Mouse (Mus musculus) layer of hippocampus, adult 11-12 months (tissue): ENCODE results near the gene Pcsk6.
A peak's percentile ranks its signal among the peaks of the same experiment; 100 is the strongest.

Source experiments
- DNase-seq: peaks from one replicate; pipeline ENCODE4 v3.0.0; 2022; ENCODE audit warnings: low spot score

Pcsk6 gene

GRCm38 (mm10) chr7:66001797-66002196, 140.3 kb downstream of the Pcsk6 start:
- DNase-seq = no peak

DNA sequence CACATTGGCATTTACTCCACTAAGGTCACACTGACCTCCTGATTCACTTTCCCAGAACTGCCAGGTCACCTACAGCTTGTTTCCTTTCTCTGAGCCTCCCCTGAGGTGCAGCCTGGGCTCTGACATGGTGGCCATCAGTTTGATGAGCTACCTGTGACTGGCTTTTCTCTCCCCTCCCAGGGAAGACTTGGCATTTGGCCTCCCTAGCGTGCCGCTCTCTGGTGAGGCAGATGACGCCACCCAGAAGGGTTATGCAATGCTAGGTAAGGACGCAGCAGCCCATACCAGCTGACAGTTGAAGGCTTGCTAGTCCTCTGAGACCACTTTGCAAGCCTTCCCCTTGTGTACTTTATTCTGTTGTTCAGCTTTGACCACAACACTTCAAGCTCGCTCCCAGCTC, 141.9 kb downstream of the Pcsk6 start:
- DNase-seq = no peak

DNA sequence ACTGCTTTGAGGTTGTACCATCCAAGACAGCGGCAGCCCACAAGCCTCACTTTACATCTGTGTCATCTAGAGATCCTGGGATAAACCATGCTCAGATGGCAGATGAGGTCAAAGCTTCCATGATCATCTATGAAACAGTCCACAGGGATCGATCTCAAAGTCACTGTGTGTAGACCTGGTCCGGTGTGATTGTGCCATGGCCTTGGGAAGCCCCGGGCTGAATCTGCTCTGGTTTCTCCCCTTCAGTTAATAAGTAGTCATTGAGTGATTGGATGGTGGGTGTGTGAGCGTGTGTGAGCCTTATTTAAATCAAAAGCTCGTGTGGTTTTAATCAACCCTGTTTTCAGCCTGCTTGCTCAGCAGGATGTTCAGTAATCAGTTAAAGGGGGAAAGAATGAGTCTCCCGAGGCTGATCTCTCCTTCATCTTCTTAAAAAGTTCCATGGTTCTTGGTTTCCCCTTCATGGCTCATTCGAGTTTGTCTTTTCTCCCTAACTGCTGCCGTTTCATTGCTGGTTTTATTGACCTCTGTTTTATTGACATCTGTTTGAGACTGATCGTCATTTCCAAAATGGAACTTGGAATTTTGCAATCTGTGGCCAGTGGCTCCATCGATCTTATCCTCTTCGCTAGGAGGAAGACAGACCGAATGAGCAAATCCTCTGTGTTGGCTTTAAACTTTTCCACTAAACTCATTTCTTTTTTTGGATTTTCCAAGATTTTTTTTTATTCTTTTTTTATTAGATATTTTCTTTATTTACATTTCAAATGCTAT, 142.5 kb downstream of the Pcsk6 start:
- DNase-seq = no peak

GRCm38 (mm10) chr7:66005066-66005465, 143.5 kb downstream of the Pcsk6 start:
- no peak for DNase-seq

DNA sequence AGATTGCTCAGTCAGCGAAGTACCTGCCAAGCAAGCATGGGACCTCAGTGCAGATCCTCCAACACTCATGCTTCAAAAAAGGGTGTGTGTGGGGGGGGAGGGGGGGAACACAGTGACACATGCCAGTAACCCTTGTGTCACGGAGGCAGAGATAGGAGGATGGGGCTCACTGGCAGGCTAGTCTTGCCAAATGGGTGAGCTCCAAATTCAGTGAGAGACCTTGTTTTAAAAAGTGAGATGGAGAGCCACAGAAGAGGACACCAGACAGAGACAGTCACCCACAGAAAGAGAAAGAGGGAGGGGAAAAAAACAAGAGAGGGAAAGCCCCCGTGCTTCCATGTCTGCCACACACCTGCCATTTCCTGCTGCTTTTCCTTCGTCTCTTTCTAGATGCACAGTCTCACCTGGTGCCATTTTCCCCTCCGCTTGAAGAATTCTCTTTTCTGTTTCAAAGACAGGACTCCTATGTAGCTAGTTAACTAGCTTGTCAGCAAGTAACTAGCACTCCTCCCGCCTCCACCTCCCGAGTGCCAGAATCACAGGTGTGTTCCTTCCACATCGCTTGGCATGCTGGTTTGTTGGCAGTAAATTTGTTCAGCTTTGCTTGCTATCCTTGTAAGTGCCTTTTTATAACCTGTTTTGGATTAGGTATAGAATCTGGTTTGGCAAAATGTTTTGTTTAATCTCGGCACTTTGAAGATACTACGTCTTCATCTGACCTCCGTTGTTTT, 146.8 kb downstream of the Pcsk6 start:
- peak; percentile 15 for DNase-seq

- DNase-seq = peak; percentile 31
Measured at GRCm38 (mm10) chr7:66008892-66009273, 147.3 kb downstream of the Pcsk6 start.

- no peak for DNase-seq
Measured at GRCm38 (mm10) chr7:66010518-66010917, 149.0 kb downstream of the Pcsk6 start.

GRCm38 (mm10) chr7:66027747-66028146, 166.2 kb downstream of the Pcsk6 start:
- DNase-seq = no peak

- DNase-seq = no peak
Measured at GRCm38 (mm10) chr7:66028766-66029512, 167.4 kb downstream of the Pcsk6 start.

GRCm38 (mm10) chr7:66036809-66037208, 175.3 kb downstream of the Pcsk6 start:
- no peak for DNase-seq

GRCm38 (mm10) chr7:66038261-66038660, 176.7 kb downstream of the Pcsk6 start:
- DNase-seq = no peak

DNA sequence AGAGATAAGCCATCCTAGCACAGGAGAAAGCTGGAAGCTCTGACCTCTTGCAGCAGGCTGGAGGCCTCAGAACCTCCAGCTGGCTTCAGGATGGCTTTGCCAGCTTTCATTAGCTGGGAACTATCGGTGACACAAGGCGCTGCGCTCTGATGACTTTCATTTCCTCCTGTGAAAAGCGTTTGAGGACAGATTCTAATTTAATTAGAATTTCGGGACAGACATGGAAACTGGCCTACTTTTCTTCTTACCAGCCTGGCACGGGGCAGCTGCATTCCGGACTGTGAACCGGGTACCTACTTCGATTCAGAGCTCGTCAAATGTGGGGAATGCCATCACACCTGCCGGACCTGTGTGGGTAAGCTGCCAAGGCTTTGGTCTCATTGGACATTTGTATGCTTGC, 177.2 kb downstream of the Pcsk6 start:
- DNase-seq = no peak

GRCm38 (mm10) chr7:66040026-66040814, 178.7 kb downstream of the Pcsk6 start:
- DNase-seq = no peak

DNA sequence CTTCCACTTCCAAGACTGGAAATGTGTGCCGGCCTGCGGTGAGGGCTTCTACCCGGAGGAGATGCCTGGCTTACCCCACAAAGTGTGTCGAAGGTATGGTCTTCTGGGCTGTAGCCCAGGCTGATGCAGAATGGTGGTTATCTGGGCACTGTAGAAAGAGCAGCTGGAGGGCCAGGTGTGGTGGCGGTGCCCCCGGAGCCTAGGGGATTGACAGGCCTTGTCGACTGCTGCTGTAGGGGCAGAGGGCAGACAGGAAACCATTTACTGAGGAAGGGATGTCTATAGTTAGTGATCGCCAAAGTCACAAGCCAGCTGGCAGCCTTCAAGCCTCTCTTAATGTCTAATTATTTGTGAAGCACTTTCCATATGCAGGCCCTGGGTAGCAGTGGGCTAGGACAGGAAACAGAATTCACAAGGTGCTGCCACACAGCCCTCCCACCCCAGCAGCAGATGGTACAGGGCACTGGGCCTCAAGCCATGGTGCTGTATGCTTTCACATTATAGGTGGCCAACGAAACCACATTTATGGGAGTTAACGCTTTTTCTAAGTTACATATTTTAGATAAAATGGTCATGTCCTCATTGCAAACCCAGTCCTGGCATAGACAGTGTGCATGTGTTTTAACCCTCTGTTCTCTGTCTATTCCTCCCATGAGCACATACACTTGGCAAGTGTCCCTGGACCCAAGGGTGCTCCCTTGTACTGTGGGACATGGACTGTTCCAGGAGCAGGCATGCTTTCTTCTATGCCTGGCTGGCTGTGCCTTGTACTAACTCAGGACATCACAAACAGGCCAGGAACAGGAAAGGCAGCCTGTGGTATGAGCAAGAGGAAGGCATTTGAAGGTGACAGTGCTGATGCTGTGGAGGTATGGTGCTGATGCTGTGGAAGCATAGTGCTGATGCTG, 182.3 kb downstream of the Pcsk6 start, which contains the start of gene Gm45213:
TSS of gene Gm45213 (plus strand) at position 51 of the 908 bp plus-strand sequence.
- no peak for DNase-seq

GRCm38 (mm10) chr7:66044617-66045016, 183.1 kb downstream of the Pcsk6 start:
- DNase-seq = no peak

DNA sequence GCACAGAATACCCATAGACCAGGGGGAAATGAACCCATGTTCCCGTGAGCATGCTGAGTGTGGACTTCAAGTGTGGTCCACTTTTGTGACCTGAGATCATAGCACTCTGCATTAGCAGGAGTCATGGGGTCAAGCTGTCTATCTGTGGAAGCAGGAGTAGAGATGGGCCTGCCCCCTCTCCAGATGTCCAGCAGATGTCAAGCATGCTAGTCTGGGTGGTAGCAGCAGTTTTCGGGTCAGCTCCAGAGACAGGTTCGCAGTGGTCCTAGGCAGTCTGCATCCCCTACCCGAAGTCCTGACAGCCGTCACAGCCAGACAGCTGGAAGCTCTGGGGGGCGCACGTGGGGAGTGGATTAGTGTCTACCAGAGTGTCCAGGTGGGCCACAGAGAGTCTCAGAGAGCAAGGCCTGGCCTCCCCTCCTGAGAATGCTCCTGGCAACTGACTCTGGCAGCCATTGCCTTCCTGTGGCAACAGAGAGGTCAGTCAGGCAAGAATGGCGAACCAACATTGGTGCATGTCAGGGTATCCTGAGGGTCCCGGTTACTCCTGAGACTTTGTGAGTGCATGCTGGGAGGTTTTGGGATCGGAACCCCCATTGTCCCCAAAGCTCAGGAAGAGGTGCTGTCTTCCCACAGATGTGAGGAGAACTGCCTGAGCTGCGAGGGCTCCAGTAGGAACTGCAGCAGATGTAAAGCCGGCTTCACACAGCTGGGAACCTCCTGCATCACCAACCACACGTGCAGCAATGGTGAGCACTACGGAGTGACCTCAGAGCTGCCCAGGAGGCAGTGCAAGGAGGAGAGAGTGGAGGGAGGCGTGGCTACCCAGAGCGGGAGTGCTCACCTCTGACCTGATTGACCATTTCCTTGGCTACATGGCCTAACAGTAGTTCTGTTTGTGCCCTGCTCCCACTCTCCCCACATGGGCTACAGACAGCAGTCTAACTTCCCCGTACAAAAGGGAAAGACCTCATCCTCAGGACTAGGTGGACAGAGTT, 185.7 kb downstream of the Pcsk6 start:
- DNase-seq = no peak

DNA sequence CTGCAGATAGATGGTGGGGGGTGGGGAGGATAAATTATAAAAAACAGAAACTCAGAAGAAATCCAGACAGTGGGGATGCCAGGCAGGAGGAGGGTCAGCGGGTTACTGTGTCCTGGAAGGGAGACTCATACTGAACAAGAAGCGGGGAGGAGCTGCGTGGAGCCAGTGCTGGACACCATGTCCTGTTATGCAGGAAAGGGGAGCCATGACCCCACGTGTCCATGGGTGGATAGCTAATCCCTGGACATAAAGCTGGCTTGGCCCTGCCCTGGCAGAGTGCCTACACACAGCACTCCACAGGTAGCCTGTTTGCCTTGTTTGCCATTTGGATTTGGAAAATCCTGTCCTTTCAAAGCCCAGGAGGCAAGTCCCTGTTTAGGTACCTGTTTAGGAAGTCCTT, 186.4 kb downstream of the Pcsk6 start:
- no peak for DNase-seq

DNA sequence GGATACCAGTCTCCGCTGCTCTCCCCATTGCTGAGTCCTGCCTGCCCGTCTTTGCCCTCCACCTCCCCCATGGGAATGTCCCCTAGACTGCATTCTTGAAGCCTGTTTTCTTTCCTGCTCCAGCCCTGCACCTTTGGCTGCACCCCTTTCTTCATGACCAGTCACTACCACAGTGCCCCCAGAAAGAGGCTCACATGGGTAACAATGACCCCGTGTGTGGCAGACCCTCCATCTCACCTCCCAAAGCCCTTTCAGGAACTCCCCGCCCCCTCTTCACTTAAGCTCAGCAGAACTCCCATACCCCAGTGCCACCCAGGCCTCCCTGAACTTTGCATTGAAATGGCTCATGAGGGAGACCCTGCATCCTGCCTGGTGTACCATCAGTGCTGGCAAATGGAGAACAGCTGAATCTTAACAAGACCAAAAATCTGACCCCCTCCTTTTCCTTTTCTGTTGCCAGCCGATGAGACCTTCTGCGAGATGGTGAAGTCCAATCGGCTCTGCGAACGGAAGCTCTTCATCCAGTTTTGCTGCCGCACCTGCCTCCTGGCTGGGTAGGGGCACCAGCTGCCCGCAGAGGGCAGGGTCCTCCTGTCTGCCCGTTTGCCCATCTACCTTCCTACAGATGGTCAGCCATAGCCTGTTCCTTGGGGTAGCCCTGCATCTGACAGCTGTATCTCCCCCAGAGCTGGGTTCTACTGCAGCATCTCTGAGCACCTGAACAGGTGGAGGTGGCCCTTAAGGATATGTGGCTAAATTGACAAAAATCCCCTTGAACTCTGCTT, 187.1 kb downstream of the Pcsk6 start:
- no peak for DNase-seq
